Mouse (Mus musculus) stomach, embryonic 16.5 days (tissue): ENCODE measurements at regions not wholly inside any gene's neighbourhood (a gene's known extent, or its start where the extent isn't known, plus 50 kb on each side); places are given as distances from the start of the nearest gene placed in this dataset.

Experiments
- ATAC-seq: fragments of 200-750 bp; cut with Nextera tagmentation; 2 replicates; pipeline ENCODE4 v1.8.0; 2017; ENCODE audit warnings: moderate number of reproducible peaks, moderate TSS enrichment; ENCODE audit not compliant: insufficient read depth, low FRiP score
- H3K27ac ChIP-seq: fragments of 300-500 bp; sonication (generic); 2 replicates; pipeline ENCODE4 v1.5.1; 2014; ENCODE audit warnings: low read length
- H3K27me3 ChIP-seq: fragments of 300-500 bp; sonication (generic); 2 replicates; pipeline ENCODE4 v1.6.1; 2014; ENCODE audit warnings: low read length, control low read depth, mixed read lengths; ENCODE audit not compliant: control insufficient read depth, insufficient read depth
- H3K36me3 ChIP-seq: fragments of 300-500 bp; sonication (generic); 2 replicates; pipeline ENCODE4 v1.6.1; 2014; ENCODE audit warnings: low read length; ENCODE audit not compliant: control insufficient read depth, insufficient read depth
- H3K4me1 ChIP-seq: fragments of 300-500 bp; sonication (generic); 2 replicates; pipeline ENCODE4 v1.6.1; 2014; ENCODE audit warnings: low read length, control low read depth, mixed read lengths; ENCODE audit not compliant: control insufficient read depth, insufficient read depth
- H3K4me2 ChIP-seq: fragments of 300-500 bp; sonication (generic); 2 replicates; pipeline ENCODE4 v1.6.1; 2014; ENCODE audit warnings: low read depth, low read length, mixed read lengths
- H3K4me3 ChIP-seq: fragments of 300-500 bp; sonication (generic); replicated peaks from 2 replicates; pipeline ENCODE4 v1.5.1; 2014; ENCODE audit warnings: mild to moderate bottlenecking, low read length
- H3K9ac ChIP-seq: fragments of 300-500 bp; sonication (generic); 2 replicates; pipeline ENCODE4 v1.6.1; 2014; ENCODE audit warnings: low read length
- H3K9me3 ChIP-seq: fragments of 300-500 bp; sonication (generic); replicated peaks from 2 replicates; pipeline ENCODE4 v1.6.1; 2016; ENCODE audit warnings: low read length, control low read depth; ENCODE audit not compliant: control insufficient read depth
- WGBS: fragments of 180-500 bp; shearing (Covaris S2); extraction: QIAGEN DNeasy Blood & Tissue Kit; methylation state at CpG from one replicate; pipeline ENCODE4 v1.1.7; 2014; 5-methylcytosine and 5-hydroxymethylcytosine counted together

DNA sequence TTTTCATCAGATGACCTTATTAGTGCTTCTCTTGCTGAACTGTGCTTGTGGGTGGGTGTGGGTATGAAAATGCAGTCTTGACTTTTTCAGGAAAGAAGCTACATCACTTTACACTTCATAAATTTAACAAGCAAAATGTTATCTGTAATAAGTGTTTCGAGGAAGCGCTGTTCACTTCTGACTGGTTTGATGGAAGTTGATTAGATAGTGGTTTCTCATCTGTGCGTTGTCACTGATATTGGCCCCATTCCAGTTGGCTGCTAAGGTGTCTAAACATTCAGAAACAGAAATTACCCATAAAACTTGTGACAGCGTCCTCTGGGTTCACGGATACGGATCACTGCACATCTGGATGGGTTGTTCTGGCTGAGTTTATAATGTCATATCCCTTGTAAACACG is 159.8 kb upstream of the Slc7a11 start:
- Histone ChIP-seq H3K9ac (no peak overlapping the region), H3K4me1 (0 out of 2 replicates have a peak, but pooled peaks cover 3% of the 10 kb centered on the region), H3K27me3 (no peaks in the 10 kb centered on the region), H3K36me3 (no peaks in the 10 kb centered on the region), H3K4me2 (no peak overlapping the region), H3K9me3 (no peaks in the 10 kb centered on the region), H3K27ac (no peak overlapping the region), H3K4me3 (no peak overlapping the region)
- 54% methylated on average over 7 of the region's 7 CpGs for WGBS
- no peak for ATAC-seq

DNA sequence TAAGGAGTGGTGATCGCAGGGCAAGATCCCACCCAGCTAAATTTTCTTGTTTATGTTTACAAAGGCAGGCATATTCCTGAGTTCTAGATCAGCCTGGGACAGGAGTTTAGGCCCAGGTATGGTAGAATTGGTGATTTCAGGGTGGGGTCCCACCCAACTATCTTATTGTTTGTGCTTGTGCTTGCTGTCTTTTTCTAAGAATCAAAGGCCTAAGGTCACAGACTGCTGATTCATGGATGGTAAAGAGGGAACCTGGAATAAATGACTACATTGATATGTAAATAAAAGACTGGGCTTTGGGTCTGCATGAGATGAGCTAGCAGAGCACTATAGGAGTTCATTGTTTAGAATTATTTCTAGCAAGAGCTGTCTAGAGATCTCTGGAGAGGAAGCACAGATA is 152.3 kb upstream of the Slc7a11 start:
- Histone ChIP-seq H3K4me1 (no peaks in the 10 kb centered on the region), H3K9me3 (peaks cover 3% of the 10 kb centered on the region; the same call in 1 of the 2 replicates)
- 95% methylated on average over 1 of the region's 1 CpGs for WGBS

DNA sequence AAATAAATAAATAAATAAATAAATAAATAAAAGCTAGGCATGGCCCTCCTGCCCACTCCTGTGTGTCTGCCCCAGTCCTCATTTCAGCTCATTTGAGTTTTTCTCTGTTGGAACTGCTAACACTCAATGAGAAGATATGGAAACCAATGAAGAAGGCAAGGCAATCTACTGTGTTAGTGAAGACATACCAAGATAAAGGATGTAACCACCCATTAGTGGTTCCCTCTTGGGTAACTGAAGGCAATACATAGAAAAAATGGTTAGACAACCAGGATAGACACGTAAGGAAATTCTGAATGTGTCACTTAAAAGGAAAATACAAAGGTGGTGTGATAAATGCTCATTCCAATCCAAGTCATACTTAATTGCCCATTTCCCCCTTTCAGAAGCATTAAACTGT is 140.9 kb upstream of the Slc7a11 start:
- no peaks in the 10 kb centered on the region for H3K9me3 ChIP-seq
- no peak overlapping the region for H3K9ac ChIP-seq
- no peaks in the 10 kb centered on the region for H3K27me3 ChIP-seq
- H3K4me1 ChIP-seq, result no peaks in the 10 kb centered on the region
- H3K4me2 ChIP-seq, result no peak overlapping the region
- H3K27ac ChIP-seq, result no peak overlapping the region
- 93% methylated on average over 1 of the region's 1 CpGs for WGBS
- ATAC-seq, result no peak
- no peak overlapping the region for H3K4me3 ChIP-seq
- no peaks in the 10 kb centered on the region for H3K36me3 ChIP-seq

More for the DNA sequence above, 152.3 kb upstream of the Slc7a11 start:
- H3K27me3 ChIP-seq, result no peaks in the 10 kb centered on the region
- H3K36me3 ChIP-seq, result no peaks in the 10 kb centered on the region
- no peak overlapping the region for H3K4me3 ChIP-seq
- ATAC-seq, result no peak
- no peak overlapping the region for H3K9ac ChIP-seq
- no peak overlapping the region for H3K4me2 ChIP-seq
- no peak overlapping the region for H3K27ac ChIP-seq

DNA sequence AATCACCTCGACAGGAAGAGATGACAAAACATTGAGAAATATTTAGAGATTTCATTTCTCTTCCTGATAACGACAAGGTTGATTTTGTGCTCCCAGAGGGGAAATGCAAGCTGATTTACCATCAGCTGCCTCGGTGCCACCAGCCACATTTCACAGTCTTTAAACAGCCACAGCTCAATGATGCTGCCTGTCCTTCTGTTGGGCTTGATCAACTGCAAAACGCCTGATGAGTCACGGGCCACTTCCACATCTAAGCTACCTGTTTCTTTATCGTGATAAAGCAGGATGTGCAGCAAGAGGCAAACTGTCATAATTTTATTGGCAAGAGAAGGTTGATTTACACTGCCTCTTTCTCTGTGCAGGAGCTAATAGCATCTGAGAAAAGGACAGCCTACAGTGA is 140.1 kb upstream of the Slc7a11 start:
- Histone ChIP-seq H3K27ac (no peak overlapping the region), H3K4me1 (no peaks in the 10 kb centered on the region), H3K36me3 (no peaks in the 10 kb centered on the region), H3K4me2 (no peak overlapping the region), H3K27me3 (no peaks in the 10 kb centered on the region), H3K9ac (no peak overlapping the region), H3K9me3 (no peaks in the 10 kb centered on the region), H3K4me3 (no peak overlapping the region)
- no peak for ATAC-seq
- WGBS, result 70% methylated on average over 6 of the region's 6 CpGs

DNA sequence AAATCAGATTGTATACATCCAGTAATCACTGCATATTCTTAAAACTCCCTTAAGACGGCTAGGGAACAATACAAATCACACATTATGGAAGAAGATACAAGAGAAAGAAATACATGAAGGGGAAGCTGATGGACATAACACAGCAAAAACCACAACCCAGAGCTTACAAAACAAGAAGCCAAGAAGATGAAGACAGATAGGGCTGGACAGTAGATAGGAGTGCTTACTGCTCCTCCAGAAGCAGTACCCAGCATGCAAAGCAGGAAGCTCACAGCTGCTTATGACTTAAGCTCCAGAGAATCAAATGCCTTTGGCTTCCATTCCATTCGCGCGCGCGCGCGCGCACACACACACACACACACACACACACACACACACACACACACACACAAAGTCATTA is 131.0 kb upstream of the Slc7a11 start:
- Histone ChIP-seq H3K9ac (no peak overlapping the region), H3K27ac (no peak overlapping the region), H3K4me1 (no peaks in the 10 kb centered on the region), H3K9me3 (no peaks in the 10 kb centered on the region), H3K4me2 (no peak overlapping the region), H3K36me3 (no peaks in the 10 kb centered on the region), H3K4me3 (no peak overlapping the region), H3K27me3 (no peaks in the 10 kb centered on the region)
- no peak for ATAC-seq
- WGBS, result 96% methylated on average over 9 of the region's 9 CpGs

DNA sequence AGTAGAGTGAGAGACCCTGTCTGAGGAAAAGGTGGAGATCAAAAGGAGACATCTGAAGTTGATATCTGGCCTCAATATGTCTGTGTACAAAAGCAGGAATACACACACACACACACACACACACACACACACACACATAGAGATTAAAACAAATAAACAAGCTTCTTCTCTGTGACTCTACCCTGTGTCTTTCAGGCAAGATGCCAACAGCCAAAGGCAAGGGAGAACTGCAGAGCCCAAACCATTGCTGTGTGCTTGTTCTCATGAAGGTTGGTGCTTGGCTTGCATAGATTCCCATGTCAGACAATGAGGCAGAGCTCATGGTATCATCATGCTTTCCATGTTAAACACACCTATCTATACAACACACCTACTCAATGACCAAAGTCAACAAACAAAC is 126.6 kb upstream of the Slc7a11 start:
- H3K36me3 ChIP-seq, result no peaks in the 10 kb centered on the region
- H3K4me1 ChIP-seq, result no peaks in the 10 kb centered on the region
- H3K9ac ChIP-seq, result no peak overlapping the region
- H3K27me3 ChIP-seq, result no peaks in the 10 kb centered on the region
- H3K4me3 ChIP-seq, result no peak overlapping the region
- no peak for ATAC-seq
- H3K9me3 ChIP-seq, result no peaks in the 10 kb centered on the region
- no peak overlapping the region for H3K4me2 ChIP-seq
- no peak overlapping the region for H3K27ac ChIP-seq

DNA sequence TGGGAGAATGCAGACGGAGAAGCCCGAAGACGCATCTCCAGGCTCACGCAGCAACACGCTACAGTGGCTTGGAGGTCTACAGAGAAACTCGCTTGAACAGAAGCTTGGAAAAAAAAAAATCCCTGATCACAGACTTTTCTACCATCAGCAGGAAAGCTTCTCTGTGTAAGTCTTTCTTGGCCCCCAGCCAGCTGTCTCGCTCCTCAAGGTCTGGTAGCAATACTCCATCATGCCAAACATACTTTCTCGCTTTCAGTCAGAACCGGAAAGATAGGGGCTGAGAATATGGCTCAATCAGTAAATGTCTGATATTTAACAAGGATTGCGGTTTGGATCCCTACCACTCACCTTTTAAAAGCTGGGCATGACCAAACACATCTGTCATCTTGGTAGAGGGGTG is 126.2 kb upstream of the Slc7a11 start:
- WGBS, result 70% methylated on average over 10 of the region's 10 CpGs
- ATAC-seq, result no peak

DNA sequence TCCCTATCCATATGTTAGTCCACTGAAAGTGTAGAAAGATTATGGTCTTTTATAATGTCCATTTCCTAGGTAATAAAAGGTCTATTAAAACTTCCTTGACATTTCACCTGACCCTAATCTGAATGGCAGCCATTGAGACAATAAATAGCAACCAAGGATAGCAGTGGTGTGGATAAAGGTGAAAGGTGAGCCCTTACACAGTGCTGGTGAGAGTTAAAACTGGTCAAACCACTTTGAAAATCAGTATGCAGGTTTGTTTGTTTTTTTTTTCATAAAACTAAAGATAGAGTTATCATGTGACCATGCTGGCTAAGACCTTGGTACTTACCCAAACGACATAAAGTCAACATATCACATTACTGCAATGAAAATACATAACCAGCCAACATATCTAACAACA is 110.7 kb upstream of the Slc7a11 start:
- no peaks in the 10 kb centered on the region for H3K27me3 ChIP-seq
- no peaks in the 10 kb centered on the region for H3K9me3 ChIP-seq
- no peak overlapping the region for H3K9ac ChIP-seq
- H3K4me3 ChIP-seq, result no peak overlapping the region
- no peak overlapping the region for H3K4me2 ChIP-seq
- ATAC-seq, result peak; percentile 53
- H3K27ac ChIP-seq, result no peak overlapping the region
- H3K4me1 ChIP-seq, result no peaks in the 10 kb centered on the region
- no peaks in the 10 kb centered on the region for H3K36me3 ChIP-seq
- 30% methylated on average over 1 of the region's 1 CpGs for WGBS

More for the DNA sequence above, 126.2 kb upstream of the Slc7a11 start:
- Histone ChIP-seq H3K4me3 (no peak overlapping the region), H3K4me1 (no peaks in the 10 kb centered on the region), H3K4me2 (no peak overlapping the region), H3K9me3 (no peaks in the 10 kb centered on the region), H3K27ac (no peak overlapping the region), H3K27me3 (no peaks in the 10 kb centered on the region), H3K9ac (no peak overlapping the region), H3K36me3 (no peaks in the 10 kb centered on the region)

DNA sequence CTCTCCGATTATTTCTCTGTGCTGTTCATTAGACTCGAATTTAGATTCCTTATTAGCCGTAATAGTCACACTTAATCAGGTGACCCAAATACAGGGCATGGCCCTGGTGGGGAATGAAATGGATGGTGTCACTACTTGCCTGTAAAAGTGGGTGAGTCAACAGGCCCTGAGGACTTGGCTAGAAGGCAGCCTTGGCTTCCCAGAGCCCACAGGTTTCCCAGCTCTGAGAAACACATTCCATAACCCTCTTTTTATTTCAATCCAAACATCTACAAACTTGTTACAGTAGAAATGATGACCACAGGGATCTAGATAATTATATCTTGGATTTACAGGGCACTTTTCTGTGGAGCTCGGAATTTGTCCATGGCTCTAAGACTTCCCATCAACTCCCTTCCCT is 105.2 kb upstream of the Slc7a11 start:
- H3K9ac ChIP-seq, result no peak overlapping the region
- 85% methylated on average over 4 of the region's 4 CpGs for WGBS
- no peaks in the 10 kb centered on the region for H3K4me1 ChIP-seq
- no peaks in the 10 kb centered on the region for H3K27me3 ChIP-seq
- no peak overlapping the region for H3K4me2 ChIP-seq
- H3K4me3 ChIP-seq, result no peak overlapping the region
- no peaks in the 10 kb centered on the region for H3K36me3 ChIP-seq
- H3K27ac ChIP-seq, result no peak overlapping the region
- ATAC-seq, result no peak
- no peaks in the 10 kb centered on the region for H3K9me3 ChIP-seq

- Histone ChIP-seq H3K4me2 (no peak overlapping the region), H3K9me3 (no peaks in the 10 kb centered on the region), H3K9ac (no peak overlapping the region), H3K4me1 (no peaks in the 10 kb centered on the region), H3K36me3 (no peaks in the 10 kb centered on the region), H3K4me3 (no peak overlapping the region), H3K27ac (no peak overlapping the region), H3K27me3 (no peaks in the 10 kb centered on the region)
- no peak for ATAC-seq
- WGBS, result 60% methylated on average over 2 of the region's 2 CpGs
Observed at GRCm38 (mm10) chr3:50530654-50531053, 87.2 kb upstream of the Slc7a11 start.
